Mouse (Mus musculus): ENCODE data around the gene Twist2. TPM values are rescaled to one million over a fixed set of nuclear protein-coding genes. Genes with fewer than 3 reads are reported as not detected.
A peak's percentile ranks its signal among the peaks of the same experiment; 100 is the strongest.

Twist2 gene
- polyA plus RNA-seq, 1 experiment from 2014 or later, result 19.7 TPM

GRCm38 (mm10) chr1:91779819-91780218 lies 21.4 kb upstream of the Twist2 start:
- Histone ChIP-seq H3K4me3 (no peak overlapping the region), H3K27me3 (ENCODE audit: insufficient read depth, poor library complexity, severe bottlenecking) (no peaks in the 10 kb centered on the region), H3K9me3 (no peaks in the 10 kb centered on the region), H3K4me1 (replicated peaks) (no peaks in the 10 kb centered on the region), H3K36me3 (no peaks in the 10 kb centered on the region), H3K27ac (no peak overlapping the region)
- DNase-seq (ENCODE audit: low spot score), result no peak
- WGBS, result 88% methylated on average over 4 of the region's 4 CpGs

DNA sequence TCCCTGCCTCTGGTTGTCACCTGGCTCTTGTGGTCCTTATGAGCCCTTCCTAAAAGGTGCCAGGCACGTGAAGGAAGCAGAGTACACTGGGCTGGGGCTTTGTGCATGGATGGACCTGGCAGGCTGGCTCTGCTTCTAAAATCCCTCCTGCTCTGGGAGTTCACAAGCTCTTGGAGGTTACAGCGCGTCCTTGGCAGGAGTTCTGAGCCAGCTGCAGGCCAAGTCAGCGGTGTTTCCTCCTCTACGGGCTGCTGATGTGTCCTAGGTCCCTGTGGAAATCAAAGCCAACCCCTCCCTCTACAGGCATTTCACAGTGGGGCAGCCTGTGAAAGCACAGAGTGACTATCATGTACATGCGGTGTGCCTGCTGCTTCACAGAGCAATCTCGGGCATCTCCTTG lies 20.1 kb upstream of the Twist2 start:
- DNase-seq (ENCODE audit: low spot score), result no peak
- Histone ChIP-seq H3K27ac (no peak overlapping the region), H3K4me1 (replicated peaks) (no peaks in the 10 kb centered on the region), H3K27me3 (ENCODE audit: insufficient read depth, poor library complexity, severe bottlenecking) (no peaks in the 10 kb centered on the region), H3K4me3 (no peak overlapping the region), H3K36me3 (no peaks in the 10 kb centered on the region), H3K9me3 (no peaks in the 10 kb centered on the region)
- 82% methylated on average over 7 of the region's 7 CpGs for WGBS

- H3K9me3 ChIP-seq, result no peaks in the 10 kb centered on the region
- DNase-seq (ENCODE audit: low spot score), result no peak
- H3K36me3 ChIP-seq, result no peaks in the 10 kb centered on the region
- H3K27ac ChIP-seq, result no peak overlapping the region
- H3K27me3 ChIP-seq (ENCODE audit: insufficient read depth, poor library complexity, severe bottlenecking), result no peaks in the 10 kb centered on the region
- no peak overlapping the region for H3K4me3 ChIP-seq
- no peaks in the 10 kb centered on the region for H3K4me1 ChIP-seq (replicated peaks)
- 80% methylated on average over 3 of the region's 3 CpGs for WGBS
These were observed 17.1 kb upstream of the Twist2 start for GRCm38 (mm10) chr1:91784162-91784561.

GRCm38 (mm10) chr1:91799323-91799722 lies 1.9 kb upstream of the Twist2 start:
- DNase-seq (ENCODE audit: low spot score), result peak; percentile 44
- H3K27me3 ChIP-seq (ENCODE audit: insufficient read depth, poor library complexity, severe bottlenecking), result peaks cover 72% of the 10 kb centered on the region
- H3K36me3 ChIP-seq, result no peaks in the 10 kb centered on the region
- peak overlapping the region; percentile 79; the same call in 1 of the 2 replicates for H3K27ac ChIP-seq
- 56% methylated on average over 3 of the region's 3 CpGs for WGBS
- H3K9me3 ChIP-seq, result no peaks in the 10 kb centered on the region
- peaks cover 38% of the 10 kb centered on the region for H3K4me1 ChIP-seq (replicated peaks)
- no peak overlapping the region for H3K4me3 ChIP-seq

- peak overlapping the region; percentile 79 for H3K27ac ChIP-seq
These were observed 913 bp upstream of the Twist2 start for GRCm38 (mm10) chr1:91800348-91800747.

GRCm38 (mm10) chr1:91801844-91802366 lies 644 bp downstream of the Twist2 start:
- Histone ChIP-seq H3K4me1 (replicated peaks) (peaks cover 38% of the 10 kb centered on the region), H3K4me3 (peak overlapping the region; percentile 65), H3K27ac (peak overlapping the region; percentile 79), H3K36me3 (no peaks in the 10 kb centered on the region), H3K9me3 (no peaks in the 10 kb centered on the region), H3K27me3 (ENCODE audit: insufficient read depth, poor library complexity, severe bottlenecking) (peaks cover 86% of the 10 kb centered on the region)
- DNase-seq (ENCODE audit: low spot score), result peak; percentile 67
- 2% methylated on average over 45 of the region's 45 CpGs for WGBS

More at GRCm38 (mm10) chr1:91800348-91800747, 913 bp upstream of the Twist2 start:
- Histone ChIP-seq H3K4me1 (replicated peaks) (peaks cover 38% of the 10 kb centered on the region), H3K4me3 (peak overlapping the region; percentile 65), H3K27me3 (ENCODE audit: insufficient read depth, poor library complexity, severe bottlenecking) (peaks cover 80% of the 10 kb centered on the region), H3K36me3 (no peaks in the 10 kb centered on the region), H3K9me3 (no peaks in the 10 kb centered on the region)
- peak; percentile 46 for DNase-seq (ENCODE audit: low spot score)
- 11% methylated on average over 13 of the region's 13 CpGs for WGBS

GRCm38 (mm10) chr1:91802406-91803121 lies 1.3 kb downstream of the Twist2 start:
- H3K27ac ChIP-seq, result peak overlapping the region; percentile 35
- peak; percentile 26 for DNase-seq (ENCODE audit: low spot score)
- peaks cover 79% of the 10 kb centered on the region for H3K27me3 ChIP-seq (ENCODE audit: insufficient read depth, poor library complexity, severe bottlenecking)
- H3K9me3 ChIP-seq, result no peaks in the 10 kb centered on the region
- H3K36me3 ChIP-seq, result no peaks in the 10 kb centered on the region
- H3K4me1 ChIP-seq (replicated peaks), result peaks cover 38% of the 10 kb centered on the region
- WGBS, result 5% methylated on average over 30 of the region's 30 CpGs
- peak overlapping the region; percentile 65 for H3K4me3 ChIP-seq

- no peak for DNase-seq (ENCODE audit: low spot score)
- Histone ChIP-seq H3K27me3 (ENCODE audit: insufficient read depth, poor library complexity, severe bottlenecking) (peaks cover 74% of the 10 kb centered on the region), H3K36me3 (no peaks in the 10 kb centered on the region), H3K27ac (no peak overlapping the region), H3K4me3 (no peak overlapping the region), H3K4me1 (replicated peaks) (peaks cover 38% of the 10 kb centered on the region), H3K9me3 (no peaks in the 10 kb centered on the region)
- 79% methylated on average over 6 of the region's 6 CpGs for WGBS
These were observed 2.2 kb downstream of the Twist2 start for GRCm38 (mm10) chr1:91803416-91803815.

GRCm38 (mm10) chr1:91816067-91816466 lies 14.8 kb downstream of the Twist2 start:
- WGBS, result 84% methylated on average over 3 of the region's 3 CpGs
- no peak for DNase-seq (ENCODE audit: low spot score)
- H3K9me3 ChIP-seq, result no peaks in the 10 kb centered on the region
- H3K36me3 ChIP-seq, result no peaks in the 10 kb centered on the region
- H3K27me3 ChIP-seq (ENCODE audit: insufficient read depth, poor library complexity, severe bottlenecking), result no peaks in the 10 kb centered on the region; the same call in 1 of the 2 replicates
- H3K4me1 ChIP-seq (replicated peaks), result peaks cover 8% of the 10 kb centered on the region; the same call in 1 of the 2 replicates
- no peak overlapping the region for H3K4me3 ChIP-seq
- H3K27ac ChIP-seq, result no peak overlapping the region

- no peak overlapping the region for H3K4me3 ChIP-seq
- no peaks in the 10 kb centered on the region for H3K36me3 ChIP-seq
- peak overlapping the region; percentile 46 for H3K27ac ChIP-seq
- H3K4me1 ChIP-seq (replicated peaks), result peaks cover 8% of the 10 kb centered on the region; the same call in 1 of the 2 replicates
- H3K27me3 ChIP-seq (ENCODE audit: insufficient read depth, poor library complexity, severe bottlenecking), result no peaks in the 10 kb centered on the region; the same call in 1 of the 2 replicates
- DNase-seq (ENCODE audit: low spot score), result no peak
- WGBS, result 42% methylated on average over 6 of the region's 6 CpGs
- no peaks in the 10 kb centered on the region for H3K9me3 ChIP-seq
These were observed 15.3 kb downstream of the Twist2 start for GRCm38 (mm10) chr1:91816571-91816970.

DNA sequence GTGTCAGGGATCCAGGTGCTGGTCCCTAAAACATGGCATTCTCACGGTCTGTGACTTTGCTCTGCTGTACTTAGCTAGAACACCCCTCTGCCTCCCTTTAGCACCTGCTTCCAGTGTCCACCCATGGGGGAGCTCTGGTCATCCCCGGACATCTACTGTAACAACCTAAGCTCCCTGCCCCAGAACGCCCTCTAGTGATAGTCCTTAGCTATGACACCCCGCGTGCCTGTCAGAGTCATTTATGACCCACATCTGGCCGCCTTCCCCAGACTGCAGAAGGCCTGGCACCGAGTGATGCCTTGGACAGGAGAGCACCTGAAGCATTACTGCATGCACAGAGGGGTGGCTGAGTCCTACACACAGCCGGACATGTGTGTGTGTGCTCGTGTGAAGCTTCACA lies 18.0 kb downstream of the Twist2 start:
- Histone ChIP-seq H3K27me3 (ENCODE audit: insufficient read depth, poor library complexity, severe bottlenecking) (no peaks in the 10 kb centered on the region), H3K4me3 (no peak overlapping the region), H3K4me1 (replicated peaks) (peaks cover 16% of the 10 kb centered on the region; the same call in 1 of the 2 replicates), H3K9me3 (no peaks in the 10 kb centered on the region), H3K36me3 (no peaks in the 10 kb centered on the region), H3K27ac (no peak overlapping the region)
- DNase-seq (ENCODE audit: low spot score), result peak; percentile 38
- WGBS, result 63% methylated on average over 9 of the region's 9 CpGs

DNA sequence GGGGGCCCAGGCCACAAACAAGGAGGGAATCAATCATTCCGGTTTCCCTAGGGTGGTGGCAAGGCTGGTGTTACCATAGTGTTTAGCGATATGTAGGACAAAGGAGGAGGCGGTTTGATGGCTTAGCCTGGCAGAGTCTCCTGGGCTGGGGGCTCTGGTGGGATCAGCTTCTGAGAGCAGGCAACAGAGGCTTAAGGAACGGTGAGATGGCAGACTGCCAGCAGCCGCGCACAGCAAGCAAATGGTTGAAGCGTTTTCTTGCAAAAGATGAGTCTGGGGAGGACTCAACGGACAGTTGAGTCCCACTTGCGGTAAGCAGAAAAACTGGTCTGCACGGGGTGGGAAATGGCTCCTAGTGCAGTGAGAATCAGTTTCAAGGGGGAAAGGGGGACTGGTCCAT lies 19.3 kb downstream of the Twist2 start:
- Histone ChIP-seq H3K4me3 (no peak overlapping the region), H3K4me1 (replicated peaks) (peaks cover 28% of the 10 kb centered on the region), H3K27ac (no peak overlapping the region), H3K27me3 (ENCODE audit: insufficient read depth, poor library complexity, severe bottlenecking) (no peaks in the 10 kb centered on the region), H3K9me3 (no peaks in the 10 kb centered on the region), H3K36me3 (no peaks in the 10 kb centered on the region)
- no peak for DNase-seq (ENCODE audit: low spot score)
- WGBS, result 90% methylated on average over 10 of the region's 10 CpGs

DNA sequence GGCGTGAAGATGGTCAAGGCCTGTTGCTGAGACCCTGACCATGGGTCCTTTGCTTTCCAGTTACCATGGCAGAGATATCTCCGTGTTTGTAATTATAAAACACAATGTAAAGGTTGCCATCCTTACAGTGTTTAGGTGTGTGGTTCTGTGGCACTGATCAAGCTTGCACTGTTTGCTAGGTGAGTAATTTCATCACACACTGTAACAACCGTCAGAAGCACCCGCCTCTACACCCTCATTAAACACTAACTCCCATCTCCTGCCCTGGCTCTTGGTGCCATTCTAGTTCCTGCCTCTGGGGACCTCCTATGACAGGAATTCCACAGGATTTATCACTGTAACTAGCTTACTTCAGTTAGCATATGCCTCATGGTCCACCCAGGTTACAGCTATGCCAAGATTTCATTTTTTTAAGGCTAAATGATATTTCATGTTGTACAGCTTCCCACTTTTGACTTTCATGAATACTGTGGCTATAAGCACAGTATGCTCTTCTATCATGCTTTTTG lies 21.1 kb downstream of the Twist2 start:
- Histone ChIP-seq H3K27me3 (ENCODE audit: insufficient read depth, poor library complexity, severe bottlenecking) (no peaks in the 10 kb centered on the region), H3K4me1 (replicated peaks) (peaks cover 23% of the 10 kb centered on the region), H3K36me3 (no peaks in the 10 kb centered on the region), H3K27ac (no peak overlapping the region), H3K4me3 (no peak overlapping the region), H3K9me3 (no peaks in the 10 kb centered on the region)
- DNase-seq (ENCODE audit: low spot score), result no peak
- WGBS, result 85% methylated on average over 4 of the region's 4 CpGs
